Mouse (Mus musculus) embryonic facial prominence, embryonic 14.5 days (tissue): Measurements from ENCODE around the gene Catip. TPM values are rescaled to one million over a fixed set of nuclear protein-coding genes. Genes with fewer than 3 reads are reported as not detected.
"Not testable (repeated sequence)": the region's sequence is repeated elsewhere in the genome, so short reads cannot be mapped to it uniquely, and the experiment has no call there.

ENCODE experiments used
- ATAC-seq: fragments of 200-750 bp; cut with Nextera tagmentation; 2 replicates; pipeline ENCODE4 v1.8.0; 2017; ENCODE audit warnings: low read depth, moderate number of reproducible peaks, moderate TSS enrichment
- DNase-seq: peaks from one replicate; pipeline ENCODE4 v3.0.0-alpha.2; 2015; ENCODE audit warnings: low spot score
- H3K27ac ChIP-seq: fragments of 300-500 bp; sonication (generic); replicated peaks from 2 replicates; pipeline ENCODE4 v1.5.1; 2014; ENCODE audit warnings: low read depth, mild to moderate bottlenecking, low read length, moderate library complexity
- H3K27me3 ChIP-seq: fragments of 300-500 bp; sonication (generic); replicated peaks from 2 replicates; pipeline ENCODE4 v1.6.1; 2014; ENCODE audit warnings: low read length; ENCODE audit not compliant: control insufficient read depth, insufficient read depth
- H3K36me3 ChIP-seq: fragments of 300-500 bp; sonication (generic); 2 replicates; pipeline ENCODE4 v1.6.1; 2014; ENCODE audit warnings: low read length, mixed read lengths; ENCODE audit not compliant: control insufficient read depth, insufficient read depth
- H3K4me1 ChIP-seq: fragments of 300-500 bp; sonication (generic); 2 replicates; pipeline ENCODE4 v1.6.1; 2014; ENCODE audit warnings: antibody characterized with exemption, low read length; ENCODE audit not compliant: control insufficient read depth, insufficient read depth
- H3K4me2 ChIP-seq: fragments of 300-500 bp; sonication (generic); 2 replicates; pipeline ENCODE4 v1.6.1; 2014; ENCODE audit warnings: low read depth, mild to moderate bottlenecking, low read length, moderate library complexity, mixed read lengths
- H3K4me3 ChIP-seq: fragments of 300-500 bp; sonication (generic); 2 replicates; pipeline ENCODE4 v1.5.1; 2014; ENCODE audit warnings: low read depth, mild to moderate bottlenecking, low read length
- H3K9ac ChIP-seq: fragments of 300-500 bp; sonication (generic); 2 replicates; pipeline ENCODE4 v1.6.1; 2014; ENCODE audit warnings: low read depth, mild to moderate bottlenecking, low read length, moderate library complexity, mixed read lengths
- H3K9me3 ChIP-seq: fragments of 300-500 bp; sonication (generic); 2 replicates; pipeline ENCODE4 v1.6.1; 2016; ENCODE audit warnings: low read length; ENCODE audit not compliant: control insufficient read depth
- WGBS: fragments of 180-500 bp; shearing (Covaris S2); extraction: QIAGEN DNeasy Blood & Tissue Kit; methylation state at CpG from one replicate; pipeline ENCODE4 v1.1.7; 2014; 5-methylcytosine and 5-hydroxymethylcytosine counted together
- polyA plus RNA-seq: library from polyadenylated mRNA; unstranded; fragments of >200 nt; fragmentation: Nextera tagmentation; extraction: Ambion mirVana; gene quantifications from 2 replicates; pipeline ENCODE4 v1.2.1, GENCODE M21; 2014

Catip gene
- polyA plus RNA-seq: 0.43 and 0.95 TPM in 2 replicates

DNA sequence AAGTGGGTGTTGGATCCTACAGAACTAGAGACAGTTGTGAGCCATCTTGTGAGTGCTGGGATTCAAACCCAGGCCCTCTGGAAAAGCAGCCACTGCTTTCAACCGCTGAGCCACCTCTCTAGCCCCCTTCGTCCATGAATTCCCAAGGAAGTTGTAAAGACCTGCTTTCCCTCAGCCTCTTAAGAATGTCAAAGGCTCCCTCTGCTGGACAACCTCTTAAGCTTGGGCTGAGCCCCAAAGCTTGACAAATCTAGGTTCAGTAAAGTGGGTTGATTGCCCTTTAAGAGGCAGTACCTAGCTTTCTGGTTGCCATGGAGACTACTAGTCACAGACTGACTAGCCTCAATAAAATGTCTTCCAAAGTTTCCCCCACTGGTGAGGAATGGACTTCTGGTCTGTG, at the start of gene Catip:
Catip (plus strand) TSS at position 297 of the 400 bp plus-strand sequence.
- Histone ChIP-seq H3K4me2 (peak within 1 kb of the TSS; percentile 14; the same call in 1 of the 2 replicates), H3K27me3 (no peaks in the 10 kb centered on the region), H3K9ac (0 out of 2 replicates have a peak within 1 kb of the TSS, but pooled peaks have one; percentile 19), H3K4me3 (no peak within 1 kb of the TSS), H3K4me1 (no peaks in the 10 kb centered on the region), H3K36me3 (no peaks in the 10 kb centered on the region), H3K27ac (0 out of 2 replicates have a peak within 1 kb of the TSS, but pooled peaks have one; percentile 4), H3K9me3 (no peaks in the 10 kb centered on the region)
- WGBS: 0% methylated on average over 2 of the region's 2 CpGs
- DNase-seq: peak; percentile 95
- ATAC-seq: peak; percentile 69

- peak; percentile 95 for DNase-seq
- Histone ChIP-seq H3K9ac (no peak overlapping the region), H3K36me3 (no peaks in the 10 kb centered on the region), H3K4me1 (no peaks in the 10 kb centered on the region), H3K4me3 (no peak overlapping the region), H3K27ac (no peak overlapping the region), H3K27me3 (no peaks in the 10 kb centered on the region), H3K4me2 (no peak overlapping the region), H3K9me3 (no peaks in the 10 kb centered on the region)
- 2% methylated on average over 3 of the region's 3 CpGs for WGBS
- peak; percentile 82; the same call in 1 of the 2 replicates for ATAC-seq
These were observed 48.7 kb upstream of the Catip start for GRCm38 (mm10) chr1:74313049-74313692.

GRCm38 (mm10) chr1:74314796-74315195, 47.1 kb upstream of the Catip start:
- WGBS: 80% methylated on average over 3 of the region's 3 CpGs
- Histone ChIP-seq H3K4me3 (no peak overlapping the region), H3K9me3 (no peaks in the 10 kb centered on the region), H3K27me3 (no peaks in the 10 kb centered on the region), H3K4me2 (no peak overlapping the region), H3K27ac (no peak overlapping the region), H3K36me3 (no peaks in the 10 kb centered on the region), H3K4me1 (no peaks in the 10 kb centered on the region), H3K9ac (no peak overlapping the region)
- DNase-seq (no peak), ATAC-seq (no peak)

GRCm38 (mm10) chr1:74316114-74316827, 45.6 kb upstream of the Catip start:
- Histone ChIP-seq H3K4me3 (no peak overlapping the region), H3K4me1 (no peaks in the 10 kb centered on the region), H3K36me3 (no peaks in the 10 kb centered on the region), H3K9me3 (no peaks in the 10 kb centered on the region), H3K27ac (no peak overlapping the region), H3K9ac (no peak overlapping the region), H3K4me2 (no peak overlapping the region), H3K27me3 (no peaks in the 10 kb centered on the region)
- ATAC-seq: no peak
- no peak for DNase-seq
- 61% methylated on average over 4 of the region's 4 CpGs for WGBS

GRCm38 (mm10) chr1:74318711-74319110, 43.2 kb upstream of the Catip start:
- no peak overlapping the region for H3K4me2 ChIP-seq
- H3K27ac ChIP-seq: no peak overlapping the region
- no peak overlapping the region for H3K9ac ChIP-seq
- H3K9me3 ChIP-seq: no peaks in the 10 kb centered on the region
- no peaks in the 10 kb centered on the region for H3K4me1 ChIP-seq
- H3K36me3 ChIP-seq: no peaks in the 10 kb centered on the region
- 84% methylated on average over 3 of the region's 3 CpGs for WGBS
- ATAC-seq (no peak), DNase-seq (no peak)
- no peaks in the 10 kb centered on the region for H3K27me3 ChIP-seq
- H3K4me3 ChIP-seq: no peak overlapping the region

DNA sequence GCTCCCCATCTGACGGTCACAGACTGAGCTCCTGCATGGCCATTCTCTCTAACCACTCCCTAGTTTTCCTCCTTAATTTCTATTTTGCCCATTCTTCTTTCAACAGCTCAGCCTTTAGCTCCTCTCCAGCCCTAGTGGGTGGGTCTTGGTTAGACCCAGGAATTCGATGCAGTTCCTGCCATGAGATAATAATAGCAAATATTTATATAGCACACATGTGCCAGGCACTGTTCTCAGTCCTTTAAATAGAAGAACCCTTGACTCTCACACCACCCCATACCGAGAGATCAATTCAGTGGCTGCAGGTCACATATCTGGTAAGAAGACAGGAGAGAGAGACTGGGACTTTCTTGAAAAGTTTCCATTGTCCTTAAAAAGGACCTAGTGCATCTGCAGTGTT, 40.5 kb upstream of the Catip start:
- Histone ChIP-seq H3K9me3 (no peaks in the 10 kb centered on the region), H3K9ac (no peak overlapping the region), H3K36me3 (no peaks in the 10 kb centered on the region), H3K4me3 (no peak overlapping the region), H3K4me2 (no peak overlapping the region), H3K4me1 (no peaks in the 10 kb centered on the region), H3K27me3 (no peaks in the 10 kb centered on the region), H3K27ac (no peak overlapping the region)
- 69% methylated on average over 3 of the region's 3 CpGs for WGBS
- ATAC-seq (no peak), DNase-seq (no peak)

GRCm38 (mm10) chr1:74326916-74327315, 35.0 kb upstream of the Catip start:
- H3K27ac ChIP-seq, DNase-seq, H3K9ac ChIP-seq, H3K27me3 ChIP-seq, H3K36me3 ChIP-seq, H3K4me1 ChIP-seq, ATAC-seq, H3K9me3 ChIP-seq, H3K4me3 ChIP-seq, H3K4me2 ChIP-seq: not testable (repeated sequence)
- WGBS: 70% methylated on average over 2 of the region's 2 CpGs

DNA sequence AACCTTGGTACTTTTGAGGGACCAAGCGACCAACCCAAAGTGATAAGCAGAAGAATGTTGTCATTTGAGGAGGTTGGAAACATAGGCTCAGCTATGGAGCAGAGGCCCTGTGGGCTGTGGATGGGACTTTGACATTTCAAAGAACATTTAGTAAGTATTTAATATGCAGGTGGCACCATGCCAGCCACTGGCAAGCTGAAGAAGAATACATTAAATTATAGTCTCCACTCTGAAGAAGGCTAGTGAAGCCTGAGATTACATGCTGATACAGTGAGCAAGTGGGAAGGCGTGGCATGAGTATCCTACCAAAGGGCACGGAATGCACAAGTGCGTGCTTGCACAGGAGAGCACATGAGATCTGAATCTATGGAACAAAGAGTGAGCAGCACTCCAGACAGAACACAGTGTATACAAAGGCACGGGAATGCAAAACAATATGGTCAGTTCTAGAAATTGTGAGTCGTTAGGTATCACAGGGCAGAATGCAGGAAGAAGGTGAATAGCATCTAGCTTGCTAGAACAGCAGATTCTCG, 31.9 kb upstream of the Catip start:
- DNase-seq: no peak
- no peak for ATAC-seq
- 76% methylated on average over 7 of the region's 7 CpGs for WGBS
- Histone ChIP-seq H3K4me1 (peaks cover 17% of the 10 kb centered on the region), H3K4me2 (no peak overlapping the region), H3K9me3 (no peaks in the 10 kb centered on the region), H3K36me3 (no peaks in the 10 kb centered on the region), H3K27ac (no peak overlapping the region), H3K27me3 (no peaks in the 10 kb centered on the region), H3K4me3 (no peak overlapping the region), H3K9ac (no peak overlapping the region)
